Mouse (Mus musculus) lung, postnatal 0 days (tissue): ENCODE data around the gene Rnf225.

Source experiments
- CTCF ChIP-seq: IDR thresholded peaks from 2 replicates; pipeline ENCODE4 v1.5.1; 2016; ENCODE audit warnings: antibody characterized with exemption, mild to moderate bottlenecking
- EP300 ChIP-seq: IDR thresholded peaks from 2 replicates; pipeline ENCODE4 v1.6.1; 2016; ENCODE audit warnings: antibody characterized with exemption, mild to moderate bottlenecking, control low read depth

- TF ChIP-seq EP300 (no peak), CTCF (no peak)
Measured at GRCm38 (mm10) chr7:12933615-12934140, 6.5 kb downstream of the Rnf225 start.
